Mouse (Mus musculus) heart, postnatal 0 days (tissue): ENCODE results near the gene Atxn3.

Source experiments
- CTCF ChIP-seq: IDR thresholded peaks from 2 replicates; pipeline ENCODE4 v1.5.1; 2016; ENCODE audit warnings: antibody characterized with exemption, control low read depth, low read depth
- EP300 ChIP-seq: IDR thresholded peaks from 2 replicates; pipeline ENCODE4 v1.6.1; 2016; ENCODE audit warnings: antibody characterized with exemption, low read depth

GRCm38 (mm10) chr12:101884926-101885325 is 73.1 kb downstream of the Atxn3 start:
- TF ChIP-seq CTCF (no peak), EP300 (no peak)
